Mouse (Mus musculus): ENCODE data around the gene Drg1.

Drg1 gene

GRCm38 (mm10) chr11:3289803-3290639 is 23.8 kb upstream of the Drg1 start:
- peak; percentile 94 for DNase-seq (ENCODE audit: low read depth, low spot score)

DNA sequence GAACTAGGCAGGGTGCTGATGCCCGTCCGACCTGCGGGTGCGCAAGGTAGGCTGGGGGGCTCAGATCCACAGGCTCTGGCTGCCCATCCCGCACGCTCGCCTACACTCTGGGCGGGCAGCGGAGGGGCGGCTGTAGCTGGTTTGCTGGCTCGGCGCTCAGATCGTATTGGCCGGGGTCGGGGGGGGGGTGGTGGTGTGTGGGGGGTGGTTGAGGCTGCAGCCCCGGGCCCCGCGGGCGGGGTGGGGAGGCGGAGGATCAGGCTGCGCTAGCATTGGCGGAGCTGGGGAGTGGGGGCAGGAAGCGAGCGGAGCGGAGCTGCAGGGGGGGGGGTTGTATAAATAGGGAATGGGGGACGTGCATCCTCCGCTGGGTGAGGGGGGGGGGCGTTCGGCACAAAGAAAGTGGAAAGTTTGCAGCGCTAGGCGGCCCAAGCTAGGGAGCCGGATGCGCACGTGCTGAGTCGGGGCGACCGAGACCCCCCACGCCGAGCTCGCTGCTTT is 23.1 kb upstream of the Drg1 start:
- peak; percentile 94 for DNase-seq (ENCODE audit: low read depth, low spot score)

DNA sequence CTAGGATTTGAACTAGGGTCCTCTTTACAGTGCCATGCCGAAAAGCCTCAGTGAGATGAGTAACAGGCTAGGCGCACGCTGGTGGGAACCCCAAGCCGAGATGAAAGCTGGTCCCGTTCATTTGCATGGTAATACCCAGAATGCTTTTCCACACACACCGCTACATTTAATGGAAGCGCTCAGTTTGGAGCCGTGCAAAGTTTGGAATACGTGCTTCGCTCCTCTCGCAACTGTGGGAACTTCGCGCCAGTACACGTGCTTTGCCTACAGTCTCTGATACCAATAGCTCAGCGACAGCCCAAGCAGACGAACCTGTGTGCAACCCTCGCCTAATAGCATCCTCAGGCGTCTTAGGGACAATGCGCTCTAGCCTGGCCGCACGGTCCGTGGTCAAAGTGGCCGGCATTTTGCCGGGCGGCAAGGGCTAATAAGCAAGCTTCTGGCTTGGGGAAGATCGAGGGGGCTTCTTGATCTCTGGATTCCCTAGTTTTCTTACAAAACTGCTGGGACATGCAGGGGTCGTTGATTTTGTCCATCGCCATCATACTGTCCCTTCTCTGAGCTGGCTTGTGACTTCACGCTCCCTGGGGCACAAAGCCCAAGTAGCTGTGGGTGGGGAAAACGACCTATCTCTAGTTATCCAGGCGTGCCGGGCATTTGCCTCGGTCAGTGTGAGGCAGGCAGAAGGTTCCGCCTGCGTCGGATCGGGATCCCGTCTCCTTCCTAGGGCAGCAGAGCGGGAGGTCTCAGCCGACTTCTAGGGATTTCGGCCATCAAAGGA is 22.5 kb upstream of the Drg1 start, which contains the start of gene Patz1:
Patz1 (plus strand) TSS at position 354 of the 781 bp plus-strand sequence.
- DNase-seq (ENCODE audit: low read depth, low spot score), result peak; percentile 84

- DNase-seq (ENCODE audit: low read depth, low spot score), result no peak
These were observed 21.7 kb upstream of the Drg1 start for GRCm38 (mm10) chr11:3287921-3288320.

- DNase-seq (ENCODE audit: low read depth, low spot score), result peak; percentile 88
These were observed 20.9 kb upstream of the Drg1 start for GRCm38 (mm10) chr11:3287131-3287530.

GRCm38 (mm10) chr11:3285940-3286339 is 19.7 kb upstream of the Drg1 start:
- no peak for DNase-seq (ENCODE audit: low read depth, low spot score)

DNA sequence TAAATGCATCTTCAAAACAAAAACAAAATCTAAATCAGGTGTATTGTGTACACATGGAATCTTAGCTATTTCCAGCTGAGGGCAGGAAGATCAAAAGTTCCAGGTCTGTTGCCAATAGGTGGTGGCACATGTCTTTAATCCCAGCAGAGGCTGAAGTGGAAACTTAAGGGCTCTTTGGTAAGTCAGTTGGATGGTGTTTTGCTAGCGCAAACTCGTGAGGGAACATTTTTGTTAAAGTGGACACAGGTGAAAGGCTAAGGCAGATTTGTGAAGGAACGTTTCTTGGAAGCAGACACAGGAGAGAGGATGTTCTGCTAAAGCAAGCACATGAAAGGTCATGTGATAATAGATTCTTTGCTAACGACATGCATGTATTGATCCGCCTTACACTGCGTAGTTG is 17.4 kb upstream of the Drg1 start:
- no peak for DNase-seq (ENCODE audit: low read depth, low spot score)

DNA sequence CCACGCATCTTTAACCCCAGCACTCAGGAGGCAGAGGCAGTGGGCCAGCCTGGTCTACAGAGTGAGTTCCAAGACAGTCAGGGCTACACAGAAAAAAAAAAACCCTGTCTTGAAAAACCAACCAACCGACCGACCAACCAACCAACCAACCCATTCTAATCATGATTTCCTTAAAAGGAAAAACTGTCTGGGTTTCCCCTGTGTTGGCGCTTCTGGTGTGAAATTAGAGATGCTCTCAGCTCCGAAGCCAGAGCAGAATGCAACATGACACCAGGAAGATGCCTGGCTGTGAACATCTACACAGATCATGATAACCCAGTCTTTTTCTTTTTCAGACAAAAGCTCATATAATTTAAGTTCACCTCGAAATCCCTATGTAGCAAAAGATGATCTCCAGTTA is 16.7 kb upstream of the Drg1 start:
- no peak for DNase-seq (ENCODE audit: low read depth, low spot score)

DNA sequence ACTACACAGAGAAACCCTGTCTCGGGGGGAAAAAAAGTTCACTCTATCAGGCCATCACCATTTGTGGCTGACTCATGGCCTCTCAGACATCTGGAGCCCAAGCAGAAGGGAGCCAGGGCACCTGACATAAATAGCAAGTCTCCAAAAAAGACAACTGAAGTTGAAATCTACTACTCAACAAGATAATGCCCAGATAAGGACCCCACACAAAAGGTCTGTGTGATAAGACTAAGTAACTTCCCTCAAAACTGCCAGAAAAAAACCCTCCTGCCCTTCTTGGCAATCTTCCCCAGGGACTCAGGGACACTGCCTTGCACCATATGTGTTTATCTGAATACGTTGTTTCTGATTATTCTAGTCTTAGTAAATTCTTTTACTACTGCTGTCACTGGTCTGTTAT is 13.5 kb upstream of the Drg1 start:
- no peak for DNase-seq (ENCODE audit: low read depth, low spot score)

- no peak for DNase-seq (ENCODE audit: low read depth, low spot score)
These were observed 12.1 kb upstream of the Drg1 start for GRCm38 (mm10) chr11:3278351-3278750.

DNA sequence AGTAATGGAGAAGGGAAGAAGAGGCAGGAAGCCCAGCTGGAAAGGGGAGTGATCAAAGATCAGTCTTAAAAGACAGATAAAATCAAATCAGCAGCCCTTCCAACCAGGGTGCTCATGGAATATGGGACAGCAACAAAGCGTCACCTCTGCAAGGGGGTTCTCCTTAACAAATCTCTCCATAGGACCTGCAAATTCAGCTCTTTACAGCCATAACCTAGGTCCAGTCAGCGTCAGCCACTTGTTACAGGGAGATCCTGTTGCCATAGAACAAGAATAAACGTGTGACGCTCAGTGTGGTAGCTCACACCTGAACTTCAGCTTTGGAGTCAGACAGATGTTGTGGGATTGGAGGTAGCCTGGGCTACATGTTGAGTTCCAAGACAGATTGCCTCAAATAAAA is 3.0 kb upstream of the Drg1 start:
- DNase-seq (ENCODE audit: low read depth, low spot score), result no peak

DNA sequence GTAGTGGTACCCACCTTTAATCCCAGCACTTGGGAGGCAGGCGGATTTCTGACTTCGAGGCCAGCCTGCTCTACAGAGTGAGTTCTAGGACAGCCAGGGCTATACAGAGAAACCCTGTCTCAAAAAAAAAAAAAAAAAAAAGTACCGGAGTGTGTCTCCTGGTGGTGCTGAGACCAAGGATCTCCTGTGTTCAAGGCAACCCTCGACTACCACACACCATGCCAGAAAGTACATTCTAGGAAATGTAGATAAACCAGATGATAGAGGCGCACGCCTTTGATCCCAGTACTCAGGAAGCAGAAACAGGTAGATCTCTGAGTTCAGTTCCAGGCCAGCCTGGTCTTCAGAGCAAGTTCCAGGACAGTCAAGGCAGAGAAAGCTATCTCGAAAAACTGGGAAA is 918 bp upstream of the Drg1 start:
- no peak for DNase-seq (ENCODE audit: low read depth, low spot score)

- no peak for DNase-seq (ENCODE audit: low read depth, low spot score)
These were observed 730 bp downstream of the Drg1 start for GRCm38 (mm10) chr11:3265291-3266078.

DNA sequence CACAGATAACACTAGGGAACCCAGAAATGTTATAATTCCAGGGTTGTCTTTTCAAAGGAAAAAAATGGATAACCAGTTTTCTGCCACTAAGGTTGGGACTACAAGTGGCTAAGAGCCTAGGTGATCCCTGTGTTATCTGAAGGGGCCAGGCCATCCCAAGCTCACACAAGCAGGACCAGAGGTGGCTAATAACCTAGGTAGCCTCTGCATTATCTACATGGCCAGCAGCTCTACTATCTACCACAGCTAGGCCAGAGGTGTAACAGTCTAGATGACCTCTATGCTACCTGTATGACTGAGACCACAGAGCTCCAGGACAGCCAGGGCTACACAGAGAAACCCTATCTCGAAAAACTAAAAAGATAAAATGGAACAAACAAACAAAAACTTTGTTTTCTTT is 6.7 kb downstream of the Drg1 start:
- DNase-seq (ENCODE audit: low read depth, low spot score), result no peak

DNA sequence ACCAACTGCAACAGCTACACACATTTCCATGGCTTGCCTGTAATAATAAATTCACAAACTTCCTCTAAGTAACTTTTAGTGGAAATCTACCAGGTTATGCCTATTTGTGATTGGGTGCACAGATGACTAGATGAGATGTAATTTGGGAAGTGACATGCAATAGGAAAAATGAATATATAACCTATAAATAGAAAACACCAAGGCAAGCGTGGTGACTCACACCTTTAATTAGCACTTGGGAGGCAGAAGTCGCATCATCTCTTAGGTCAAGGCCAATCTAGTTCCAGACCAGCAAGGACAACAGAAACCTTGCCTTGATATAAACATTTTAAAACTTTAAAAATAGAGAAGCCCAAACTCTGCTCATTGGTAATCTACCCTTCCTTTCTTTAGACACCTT is 18.8 kb downstream of the Drg1 start:
- peak; percentile 56 for DNase-seq (ENCODE audit: low read depth, low spot score)

- peak; percentile 32 for DNase-seq (ENCODE audit: low read depth, low spot score)
These were observed 22.4 kb downstream of the Drg1 start for GRCm38 (mm10) chr11:3243771-3244170.

- DNase-seq (ENCODE audit: low read depth, low spot score), result no peak
These were observed 23.8 kb downstream of the Drg1 start for GRCm38 (mm10) chr11:3242395-3242794.

GRCm38 (mm10) chr11:3235277-3235676 is 30.9 kb downstream of the Drg1 start:
- no peak for DNase-seq (ENCODE audit: low read depth, low spot score)

- no peak for DNase-seq (ENCODE audit: low read depth, low spot score)
These were observed 32.5 kb downstream of the Drg1 start for GRCm38 (mm10) chr11:3233704-3234103.

DNA sequence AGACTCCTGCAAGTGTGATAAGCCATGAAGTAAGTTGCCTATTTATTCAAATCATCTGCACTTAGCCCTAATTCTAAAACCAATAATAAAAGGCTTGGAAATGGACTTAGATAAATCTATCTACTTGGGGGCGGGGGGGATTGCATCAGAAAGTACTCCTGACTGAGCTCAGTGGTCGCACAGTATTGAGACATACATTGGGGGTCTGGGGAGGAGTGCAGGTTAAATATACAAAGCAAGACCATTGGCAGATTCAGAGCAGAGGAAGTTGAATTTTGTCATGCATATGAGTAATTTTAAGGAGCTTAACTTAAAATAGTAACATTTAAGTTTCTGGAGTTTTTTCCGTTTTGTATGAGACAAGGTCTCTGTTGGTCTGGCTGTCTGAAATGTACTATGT is 34.0 kb downstream of the Drg1 start:
- DNase-seq (ENCODE audit: low read depth, low spot score), result no peak

DNA sequence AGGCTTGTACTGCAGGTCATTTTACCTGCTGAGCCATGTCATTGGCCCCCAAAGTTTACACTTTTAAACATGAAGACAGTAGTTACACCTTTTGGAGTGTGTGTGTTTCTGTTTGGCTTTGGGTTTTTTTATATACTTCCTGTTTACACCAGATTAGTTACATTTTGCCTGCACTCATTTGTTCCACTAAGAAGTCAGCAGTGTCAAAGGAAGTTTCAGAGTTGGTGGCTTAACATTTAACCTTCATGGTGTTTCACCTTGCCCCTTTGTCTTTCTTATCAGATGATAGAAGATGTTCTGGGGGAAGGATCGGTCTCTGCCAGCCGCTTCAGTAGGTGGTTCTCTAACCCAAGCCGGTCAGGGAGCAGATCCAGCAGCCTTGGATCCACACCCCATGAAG is 39.1 kb downstream of the Drg1 start:
- no peak for DNase-seq (ENCODE audit: low read depth, low spot score)

- DNase-seq (ENCODE audit: low read depth, low spot score), result no peak
These were observed 43.1 kb downstream of the Drg1 start for GRCm38 (mm10) chr11:3223105-3223504.
